Mouse (Mus musculus): ENCODE measurements around the gene Cutal. TPM values are rescaled to one million over a fixed set of nuclear protein-coding genes. Genes with fewer than 3 reads are reported as not detected.

Cutal gene
- polyA plus RNA-seq, 1 experiment from 2014 or later = 0.21 TPM

DNA sequence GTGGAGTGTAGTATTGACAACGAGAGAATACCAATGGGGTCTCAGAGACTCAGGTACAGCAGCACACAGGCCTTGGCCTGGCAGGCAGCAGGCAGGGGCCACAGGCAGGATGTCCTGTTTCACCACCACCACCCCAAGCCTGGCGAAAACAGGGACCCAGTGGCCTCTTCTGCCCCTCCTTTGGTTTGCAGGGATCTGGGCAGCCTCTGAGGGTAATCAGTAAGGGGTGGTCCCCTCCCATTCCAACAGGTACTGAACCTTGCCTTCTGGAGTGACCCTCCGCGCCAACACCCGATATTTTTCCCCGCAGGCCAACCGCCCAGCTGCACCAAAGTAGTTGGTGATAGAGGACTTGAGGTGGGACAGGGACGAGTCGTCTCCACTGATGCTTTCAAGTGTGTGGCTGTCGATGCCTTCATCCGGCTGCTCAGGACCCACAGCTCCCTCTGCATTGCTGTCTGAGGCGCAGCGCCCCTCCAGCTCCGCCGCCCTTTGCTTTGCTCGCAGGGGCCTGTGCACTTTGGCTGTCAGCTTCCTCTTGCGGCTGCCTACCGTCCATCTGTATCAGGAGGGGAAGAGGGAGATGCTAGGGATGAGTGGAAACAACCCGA, 21.4 kb downstream of the Cutal start:
- Histone ChIP-seq H3K9me3 (no peaks in the 10 kb centered on the region), H3K27ac (replicated peaks) (no peak overlapping the region), H3K4me1 (replicated peaks) (no peaks in the 10 kb centered on the region), H3K4me2 (no peak overlapping the region), H3K27me3 (no peaks in the 10 kb centered on the region), H3K36me3 (no peaks in the 10 kb centered on the region), H3K4me3 (no peak overlapping the region), H3K9ac (no peak overlapping the region)
- no peak for ATAC-seq (ENCODE audit: low read depth)
- WGBS = 80% methylated on average over 19 of the region's 19 CpGs

DNA sequence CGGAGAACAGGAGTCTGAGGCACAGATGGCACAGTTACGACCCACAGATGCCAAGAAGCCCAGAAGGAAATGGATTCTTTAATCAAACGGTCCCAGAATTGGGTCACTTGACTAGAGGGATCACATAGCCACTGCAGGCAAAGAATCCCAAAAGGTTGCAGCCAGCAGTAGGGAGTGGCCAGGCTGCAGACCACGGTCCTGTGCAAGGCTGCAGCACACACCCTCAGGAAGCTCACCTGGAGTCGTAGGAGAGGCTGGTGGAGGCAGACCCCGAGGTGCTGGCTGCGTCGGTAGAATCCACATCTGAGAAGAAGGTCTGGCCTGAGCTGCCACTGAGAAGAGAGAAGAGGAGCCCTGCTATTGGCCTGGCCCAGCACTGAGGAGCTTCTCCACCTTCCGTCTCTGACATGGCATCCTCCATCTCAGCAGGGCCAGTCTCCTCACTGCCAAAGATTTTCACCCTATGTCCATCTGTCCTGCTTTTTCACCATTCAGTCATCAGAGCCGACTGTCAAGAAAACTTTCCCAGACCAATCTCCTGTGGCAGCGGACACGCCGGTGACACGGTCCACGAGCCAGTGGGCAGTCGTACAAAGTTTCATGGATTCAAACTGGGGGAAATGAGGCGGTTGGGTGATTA, 22.7 kb downstream of the Cutal start:
- Histone ChIP-seq H3K4me1 (replicated peaks) (no peaks in the 10 kb centered on the region), H3K4me3 (no peak overlapping the region), H3K27ac (replicated peaks) (no peak overlapping the region), H3K27me3 (no peaks in the 10 kb centered on the region), H3K9ac (no peak overlapping the region), H3K9me3 (no peaks in the 10 kb centered on the region), H3K36me3 (no peaks in the 10 kb centered on the region), H3K4me2 (no peak overlapping the region)
- no peak for ATAC-seq (ENCODE audit: low read depth)
- WGBS = 86% methylated on average over 17 of the region's 17 CpGs

DNA sequence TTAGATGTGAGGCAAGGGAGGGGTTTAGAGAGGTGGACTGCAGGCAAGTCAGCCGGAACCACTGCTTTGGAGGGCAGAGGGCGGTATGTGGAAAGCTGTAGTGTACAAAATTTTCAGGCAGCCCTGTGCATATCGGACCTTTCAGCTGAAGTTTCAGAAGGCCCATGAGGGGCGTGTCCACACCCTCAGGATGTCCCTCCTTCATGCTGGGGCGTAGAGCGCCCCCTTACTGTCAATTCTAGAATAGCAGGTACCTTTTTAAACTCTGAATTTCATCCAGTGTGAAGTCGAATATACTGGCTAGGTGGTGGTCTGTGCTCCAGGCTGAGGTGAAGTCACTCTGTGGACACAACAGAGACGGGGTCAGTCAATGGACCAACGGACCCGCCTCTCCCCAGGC, 23.6 kb downstream of the Cutal start:
- no peak overlapping the region for H3K9ac ChIP-seq
- WGBS = 30% methylated on average over 10 of the region's 10 CpGs
- ATAC-seq (ENCODE audit: low read depth) = no peak
- no peaks in the 10 kb centered on the region for H3K4me1 ChIP-seq (replicated peaks)
- no peaks in the 10 kb centered on the region for H3K27me3 ChIP-seq
- H3K27ac ChIP-seq (replicated peaks) = no peak overlapping the region
- no peak overlapping the region for H3K4me3 ChIP-seq
- H3K4me2 ChIP-seq = no peak overlapping the region
- H3K9me3 ChIP-seq = no peaks in the 10 kb centered on the region
- no peaks in the 10 kb centered on the region for H3K36me3 ChIP-seq

DNA sequence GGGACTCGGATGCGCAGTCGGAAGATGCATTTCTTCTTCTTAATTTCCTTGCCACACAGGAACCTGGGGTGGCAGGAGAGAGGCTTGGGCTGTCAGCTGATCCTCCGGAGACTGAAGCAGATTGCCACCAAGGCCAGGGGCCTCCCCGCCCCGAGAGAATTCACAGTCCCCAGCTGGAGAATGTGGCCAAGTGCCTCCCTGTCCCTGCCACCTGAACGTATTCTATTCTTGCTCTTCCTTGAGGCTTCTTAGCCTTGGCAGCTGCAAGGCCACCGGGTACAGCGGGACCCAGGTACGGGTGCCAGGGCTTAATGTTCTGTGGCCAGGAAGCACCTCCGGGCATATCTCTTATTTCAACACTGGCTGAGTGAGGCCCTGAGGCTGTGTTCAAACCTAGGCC, 25.5 kb downstream of the Cutal start:
- no peaks in the 10 kb centered on the region for H3K36me3 ChIP-seq
- WGBS = 83% methylated on average over 11 of the region's 11 CpGs

DNA sequence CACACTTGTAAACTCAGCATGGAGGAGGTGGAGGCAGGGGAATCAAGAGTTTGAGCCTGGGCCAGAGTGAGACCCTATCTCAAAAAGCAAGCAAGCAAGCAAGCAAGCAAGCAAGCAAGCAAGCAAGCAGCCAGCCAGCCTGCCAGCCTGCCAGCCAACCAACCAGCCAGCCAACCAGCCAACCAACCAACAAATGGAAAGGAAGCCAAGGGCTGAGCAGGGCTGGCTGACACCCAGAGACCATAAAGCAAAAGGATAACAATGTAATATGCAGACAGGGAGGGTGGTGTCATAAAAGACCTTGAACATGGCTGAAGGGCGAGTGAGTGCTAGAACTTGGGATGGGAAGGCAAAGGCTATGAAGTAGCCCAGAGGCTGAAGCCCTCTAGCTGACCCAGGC, 26.2 kb downstream of the Cutal start:
- no peak for ATAC-seq (ENCODE audit: low read depth)
- peaks cover 13% of the 10 kb centered on the region for H3K4me1 ChIP-seq (replicated peaks)
- WGBS = 87% methylated on average over 1 of the region's 1 CpGs
- no peak overlapping the region for H3K4me2 ChIP-seq
- H3K9ac ChIP-seq = no peak overlapping the region
- no peak overlapping the region for H3K4me3 ChIP-seq
- no peaks in the 10 kb centered on the region for H3K36me3 ChIP-seq
- H3K27ac ChIP-seq (replicated peaks) = no peak overlapping the region
- no peaks in the 10 kb centered on the region for H3K27me3 ChIP-seq
- no peaks in the 10 kb centered on the region for H3K9me3 ChIP-seq

More for the DNA sequence above, 25.5 kb downstream of the Cutal start:
- Histone ChIP-seq H3K4me1 (replicated peaks) (peaks cover 10% of the 10 kb centered on the region), H3K9ac (no peak overlapping the region), H3K27ac (replicated peaks) (no peak overlapping the region), H3K27me3 (no peaks in the 10 kb centered on the region), H3K4me3 (no peak overlapping the region), H3K9me3 (no peaks in the 10 kb centered on the region), H3K4me2 (no peak overlapping the region)
- no peak for ATAC-seq (ENCODE audit: low read depth)

DNA sequence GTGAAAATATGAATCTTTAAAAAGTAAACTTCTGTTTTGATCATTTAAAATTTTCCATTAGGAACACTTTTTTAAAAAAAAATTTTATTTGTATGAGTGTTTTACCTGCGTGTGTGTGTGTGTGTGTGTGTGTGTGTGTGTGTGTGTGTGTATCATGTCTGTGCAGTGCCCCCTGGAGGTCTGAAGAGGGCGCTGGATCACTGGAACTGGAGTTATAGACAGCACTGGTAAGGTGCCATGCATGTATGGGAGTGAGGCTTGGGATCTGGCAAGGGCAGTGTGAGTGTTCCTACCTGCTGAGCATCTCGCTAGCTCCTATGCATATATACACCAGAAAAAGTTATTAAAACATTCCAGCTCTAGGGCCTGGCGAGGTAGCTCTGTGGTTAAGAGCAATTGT, 27.5 kb downstream of the Cutal start:
- no peaks in the 10 kb centered on the region for H3K27me3 ChIP-seq
- 73% methylated on average over 4 of the region's 4 CpGs for WGBS

DNA sequence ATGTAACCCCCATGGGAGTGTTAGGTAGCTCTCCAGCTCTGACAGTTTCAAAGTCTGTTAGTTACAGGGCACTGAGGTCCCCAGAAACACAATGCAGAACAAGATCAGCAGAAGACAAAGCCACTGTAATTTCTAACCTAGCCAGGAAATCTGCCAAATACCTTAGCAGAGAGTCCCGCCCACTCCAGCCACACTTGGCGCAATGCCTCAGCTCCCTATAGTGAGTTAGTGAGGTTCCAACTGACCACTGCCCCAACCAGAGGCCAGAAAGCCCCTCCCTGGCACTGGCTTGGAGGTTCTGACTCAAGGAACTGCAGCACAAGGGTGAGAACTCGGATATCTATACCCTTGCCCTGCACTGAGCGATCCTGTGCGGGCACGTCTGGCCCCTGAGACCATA, 28.5 kb downstream of the Cutal start:
- peaks cover 15% of the 10 kb centered on the region for H3K4me1 ChIP-seq (replicated peaks)
- ATAC-seq (ENCODE audit: low read depth) = no peak
- H3K27me3 ChIP-seq = no peaks in the 10 kb centered on the region

More for the DNA sequence above, 27.5 kb downstream of the Cutal start:
- Histone ChIP-seq H3K36me3 (no peaks in the 10 kb centered on the region), H3K9me3 (no peaks in the 10 kb centered on the region), H3K27ac (replicated peaks) (no peak overlapping the region), H3K4me1 (replicated peaks) (peaks cover 15% of the 10 kb centered on the region), H3K4me3 (no peak overlapping the region), H3K4me2 (no peak overlapping the region), H3K9ac (no peak overlapping the region)
- no peak for ATAC-seq (ENCODE audit: low read depth)

DNA sequence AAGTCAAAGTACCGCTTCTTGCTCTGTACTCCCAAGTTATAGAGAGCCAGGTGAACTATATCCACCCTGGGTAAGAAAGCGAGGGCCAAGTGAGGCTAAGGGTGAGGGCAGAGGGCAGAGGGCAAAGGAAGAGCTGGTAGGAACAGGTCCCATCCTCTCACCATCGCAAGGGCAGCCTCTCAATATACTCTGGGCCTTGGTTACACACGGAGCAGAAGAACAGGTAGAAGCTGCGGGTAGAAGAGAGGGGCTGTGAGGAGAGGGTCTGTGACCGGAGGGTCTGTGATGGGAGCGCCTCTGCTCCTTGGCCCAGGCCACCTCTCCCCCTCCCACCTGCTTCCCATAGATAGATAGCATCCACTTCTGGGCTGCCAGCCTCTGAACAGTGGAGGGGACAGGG, 29.0 kb downstream of the Cutal start:
- Histone ChIP-seq H3K27ac (replicated peaks) (no peak overlapping the region), H3K4me2 (no peak overlapping the region), H3K36me3 (no peaks in the 10 kb centered on the region), H3K4me3 (no peak overlapping the region), H3K4me1 (replicated peaks) (peaks cover 15% of the 10 kb centered on the region), H3K9me3 (no peaks in the 10 kb centered on the region), H3K9ac (no peak overlapping the region), H3K27me3 (no peaks in the 10 kb centered on the region)
- no peak for ATAC-seq (ENCODE audit: low read depth)
- 87% methylated on average over 7 of the region's 7 CpGs for WGBS

More for the DNA sequence above, 28.5 kb downstream of the Cutal start:
- WGBS = 86% methylated on average over 6 of the region's 6 CpGs
- H3K9me3 ChIP-seq = no peaks in the 10 kb centered on the region
- no peak overlapping the region for H3K4me2 ChIP-seq
- no peak overlapping the region for H3K9ac ChIP-seq
- H3K36me3 ChIP-seq = no peaks in the 10 kb centered on the region
- no peak overlapping the region for H3K4me3 ChIP-seq
- H3K27ac ChIP-seq (replicated peaks) = no peak overlapping the region

DNA sequence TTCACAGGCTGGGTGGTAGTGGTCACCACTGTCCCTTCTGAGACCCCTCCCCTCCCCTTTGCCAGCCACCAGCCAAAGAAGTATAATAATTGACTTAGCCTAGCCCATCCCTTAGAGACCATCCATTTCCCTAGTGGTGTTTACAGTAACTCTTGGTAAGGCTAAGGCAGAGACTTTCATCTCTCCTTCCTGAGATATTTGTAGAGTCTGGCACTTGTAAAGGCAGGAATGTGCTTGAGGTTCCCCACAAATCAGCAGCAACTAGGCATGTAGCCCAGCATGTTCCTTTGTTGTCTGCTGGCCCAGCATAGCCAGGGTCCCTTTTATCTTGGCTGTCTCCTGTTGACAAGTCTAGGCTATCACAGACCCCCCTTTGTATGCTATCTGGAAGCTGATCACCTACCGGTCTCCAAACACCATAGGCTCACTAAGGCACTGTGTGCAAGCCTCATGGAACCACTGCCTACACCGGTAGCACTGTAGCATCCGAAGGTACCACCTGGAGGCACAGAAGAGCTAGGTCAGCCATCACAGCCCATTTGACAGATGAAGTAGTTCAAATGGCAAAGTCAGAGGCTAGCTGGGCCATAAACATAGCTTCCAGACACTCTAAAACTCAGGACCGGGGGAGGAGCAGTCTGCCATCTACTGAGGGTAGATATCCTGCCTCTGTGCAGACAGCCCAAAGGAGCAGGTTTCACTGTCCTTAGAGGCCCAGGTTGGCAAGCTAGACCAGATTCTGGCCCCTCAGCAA, 29.6 kb downstream of the Cutal start:
- H3K27ac ChIP-seq (replicated peaks) = no peak overlapping the region
- no peak for ATAC-seq (ENCODE audit: low read depth)
- peak overlapping the region; percentile 39; the same call in 1 of the 2 replicates for H3K4me3 ChIP-seq
- WGBS = 80% methylated on average over 4 of the region's 4 CpGs
- H3K9me3 ChIP-seq = no peaks in the 10 kb centered on the region
- no peaks in the 10 kb centered on the region for H3K27me3 ChIP-seq
- H3K9ac ChIP-seq = no peak overlapping the region
- peak overlapping the region; percentile 61 for H3K4me2 ChIP-seq
- H3K4me1 ChIP-seq (replicated peaks) = peaks cover 15% of the 10 kb centered on the region
- H3K36me3 ChIP-seq = no peaks in the 10 kb centered on the region

DNA sequence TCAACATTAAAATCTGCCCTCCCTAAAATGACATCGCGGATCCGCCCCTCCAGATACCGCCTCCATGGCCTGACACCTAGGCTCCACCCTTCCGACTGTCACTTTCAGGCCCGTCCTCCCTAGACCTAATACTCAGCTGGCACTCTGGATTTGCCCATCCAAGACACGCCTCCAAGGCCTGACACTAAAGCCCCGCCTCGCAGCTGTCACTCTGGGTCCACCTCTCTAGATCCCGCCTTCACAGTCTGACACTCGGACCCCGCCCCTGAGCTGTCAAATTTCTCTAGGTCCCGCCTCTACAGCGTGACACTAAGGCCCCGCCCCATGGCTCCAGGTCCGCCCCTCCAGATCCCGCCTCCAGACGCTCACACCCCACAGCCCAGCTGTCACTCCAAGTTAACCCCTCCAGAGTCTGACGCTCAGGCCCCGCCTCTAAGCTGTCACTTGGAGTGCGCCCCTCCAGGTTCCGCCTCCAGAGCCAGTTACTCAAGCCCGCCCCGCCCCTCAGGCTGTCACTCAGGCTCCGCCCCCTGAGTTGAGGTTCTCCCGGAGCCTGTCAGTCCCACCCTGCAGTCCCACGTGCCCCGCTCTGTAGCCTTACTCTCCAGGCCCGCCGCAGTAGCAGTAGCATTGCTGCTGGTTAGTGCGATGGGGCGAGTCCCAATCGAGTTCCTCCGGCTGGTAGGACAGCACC, 30.8 kb downstream of the Cutal start:
- WGBS = under 1% methylated on average over 34 of the region's 34 CpGs
- no peaks in the 10 kb centered on the region for H3K36me3 ChIP-seq
- H3K27me3 ChIP-seq = no peaks in the 10 kb centered on the region
- peak overlapping the region; percentile 61 for H3K4me2 ChIP-seq
- no peaks in the 10 kb centered on the region for H3K9me3 ChIP-seq
- H3K4me3 ChIP-seq = peak overlapping the region; percentile 39
- H3K4me1 ChIP-seq (replicated peaks) = peaks cover 15% of the 10 kb centered on the region
- H3K27ac ChIP-seq (replicated peaks) = peak overlapping the region; percentile 79
- peak; percentile 97 for ATAC-seq (ENCODE audit: low read depth)
- peak overlapping the region; percentile 53; the same call in 1 of the 2 replicates for H3K9ac ChIP-seq

DNA sequence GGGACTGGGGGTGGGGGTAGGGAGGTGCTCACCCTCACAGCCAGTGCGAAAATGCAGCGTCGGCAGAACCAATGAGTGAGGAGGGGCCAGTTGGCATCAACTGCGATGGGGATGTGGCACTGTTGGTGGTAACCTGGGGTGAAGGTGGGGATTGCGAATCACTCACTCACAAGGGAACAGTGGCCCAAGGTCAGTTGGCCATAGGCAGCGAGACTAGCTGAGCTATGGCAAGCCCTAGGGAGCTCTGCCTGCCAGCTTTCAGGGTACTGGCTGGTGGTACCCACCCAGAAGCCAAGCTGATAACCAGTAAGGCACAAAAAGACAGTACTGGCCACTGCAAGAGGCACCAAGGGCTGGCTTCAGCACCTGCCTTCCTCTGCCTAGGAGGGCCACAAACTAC, 32.2 kb downstream of the Cutal start:
- ATAC-seq (ENCODE audit: low read depth) = no peak
- WGBS = 59% methylated on average over 6 of the region's 6 CpGs
- peaks cover 4% of the 10 kb centered on the region for H3K27me3 ChIP-seq
- H3K4me3 ChIP-seq = no peak overlapping the region
- no peaks in the 10 kb centered on the region for H3K9me3 ChIP-seq
- H3K4me2 ChIP-seq = no peak overlapping the region
- no peak overlapping the region for H3K9ac ChIP-seq
- no peaks in the 10 kb centered on the region for H3K36me3 ChIP-seq
- no peak overlapping the region for H3K27ac ChIP-seq (replicated peaks)
- peaks cover 15% of the 10 kb centered on the region for H3K4me1 ChIP-seq (replicated peaks)
